Mouse (Mus musculus) embryo, embryonic 10.5 days (tissue): ENCODE measurements around the gene Ptgir.
"Not testable (repeated sequence)": the region's sequence is repeated elsewhere in the genome, so short reads cannot be mapped to it uniquely, and the experiment has no call there.

ENCODE experiments used
- DNase-seq: peaks from one replicate; pipeline ENCODE4 v3.0.0-alpha.2; 2015; ENCODE audit warnings: low spot score

The Ptgir gene

DNA sequence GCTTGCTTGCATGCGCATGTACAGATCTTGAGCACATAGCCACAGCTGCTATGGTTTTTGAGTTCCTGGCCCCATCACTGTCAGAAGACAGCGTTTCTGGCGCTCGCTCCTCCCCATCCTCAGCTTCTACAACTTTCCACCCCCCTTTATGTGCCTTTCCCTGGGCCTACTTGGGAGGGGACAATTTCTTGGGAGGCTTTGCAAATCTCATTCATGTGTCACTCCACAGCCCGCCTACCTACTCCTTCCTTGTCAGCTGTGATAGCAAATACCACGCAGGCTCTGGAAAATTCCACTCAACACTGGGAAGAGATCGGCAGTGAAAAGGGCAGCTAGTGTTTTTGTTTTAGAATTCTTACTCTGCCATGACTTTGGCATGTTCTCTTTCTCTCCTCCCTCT, 34.0 kb downstream of the Ptgir start:
- no peak for DNase-seq

DNA sequence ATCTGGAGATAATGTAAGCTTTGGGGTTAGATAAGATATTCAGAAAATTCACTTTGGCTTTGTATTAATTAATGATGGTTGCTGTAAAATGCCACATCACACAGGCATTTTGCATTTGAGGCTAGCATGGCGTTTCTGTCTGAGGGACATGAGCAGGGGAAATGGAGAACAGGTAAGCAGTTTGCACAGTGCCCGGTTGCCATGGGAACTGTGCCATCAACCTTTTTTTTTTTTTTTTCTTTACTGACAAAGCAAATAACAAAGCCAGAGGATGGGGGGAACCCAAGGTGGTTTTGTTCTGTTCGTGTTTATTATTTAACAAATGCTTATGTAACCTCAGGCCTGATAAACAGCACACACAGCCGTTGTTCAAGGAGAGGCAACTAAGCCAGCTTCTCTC, 36.6 kb downstream of the Ptgir start:
- DNase-seq, result no peak

DNA sequence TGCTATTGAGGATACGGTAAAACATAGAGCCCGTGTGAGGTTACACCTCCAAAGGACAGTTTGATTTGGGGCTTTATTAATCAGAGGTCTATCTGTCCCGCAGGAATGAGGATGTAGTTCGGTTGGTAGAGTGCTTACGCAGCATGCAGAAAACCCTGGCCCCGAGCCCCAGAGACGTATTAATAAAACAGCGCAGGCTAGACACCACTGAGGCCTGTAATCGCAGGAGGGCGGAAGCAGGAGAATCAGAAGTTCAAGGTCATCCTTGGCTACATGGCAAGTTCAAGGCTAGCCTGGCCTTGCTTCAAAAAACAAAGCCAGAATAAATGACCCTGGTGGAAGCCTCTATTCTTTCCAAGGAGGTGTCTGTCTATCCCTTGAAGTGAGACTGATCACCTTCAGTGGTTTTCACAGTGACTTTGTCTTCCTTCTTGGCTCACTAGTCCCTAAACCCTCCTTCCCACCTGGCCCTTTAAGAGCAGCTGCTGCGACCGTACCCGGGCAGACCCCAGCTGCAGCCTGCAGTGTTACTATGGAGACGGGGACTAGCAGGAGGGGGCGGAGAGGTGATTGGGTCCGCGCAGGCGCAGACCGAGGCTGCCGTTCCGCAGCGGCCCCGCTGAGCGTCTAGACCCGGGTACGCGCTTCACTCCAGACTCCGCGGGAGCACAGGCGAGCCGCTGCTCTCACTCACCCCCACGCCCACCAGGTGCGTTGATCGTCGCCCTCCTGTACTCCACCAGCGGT, 37.9 kb downstream of the Ptgir start, which contains the start of gene Pnmal2:
Pnmal2 (plus strand) TSS at position 622 of the 747 bp plus-strand sequence.
- peak; percentile 93 for DNase-seq

DNA sequence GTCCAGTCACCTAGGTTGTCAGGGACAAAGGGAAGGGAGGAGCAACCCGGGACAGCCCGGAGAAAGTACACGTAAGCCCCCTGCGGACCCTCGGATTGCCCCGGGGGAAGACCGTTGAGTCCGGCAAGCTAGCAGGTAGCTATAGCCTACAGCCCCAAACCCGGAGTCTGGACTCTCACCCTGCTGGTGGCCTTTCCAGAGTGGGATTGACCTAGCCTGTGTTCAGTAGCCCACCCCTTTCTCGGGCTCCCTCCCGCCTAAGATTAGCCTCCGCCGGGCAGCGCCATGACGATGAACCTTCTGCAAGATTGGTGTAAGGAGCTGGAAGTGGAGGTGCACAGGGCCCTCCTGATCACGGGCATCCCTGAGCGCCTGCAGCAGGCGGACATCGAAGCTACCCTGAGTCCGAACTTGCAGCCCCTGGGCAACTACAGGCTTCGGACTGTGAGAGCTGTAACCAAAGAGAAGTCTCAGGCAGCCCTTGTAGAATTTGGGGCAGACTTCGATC, 38.6 kb downstream of the Ptgir start:
- no peak for DNase-seq

DNA sequence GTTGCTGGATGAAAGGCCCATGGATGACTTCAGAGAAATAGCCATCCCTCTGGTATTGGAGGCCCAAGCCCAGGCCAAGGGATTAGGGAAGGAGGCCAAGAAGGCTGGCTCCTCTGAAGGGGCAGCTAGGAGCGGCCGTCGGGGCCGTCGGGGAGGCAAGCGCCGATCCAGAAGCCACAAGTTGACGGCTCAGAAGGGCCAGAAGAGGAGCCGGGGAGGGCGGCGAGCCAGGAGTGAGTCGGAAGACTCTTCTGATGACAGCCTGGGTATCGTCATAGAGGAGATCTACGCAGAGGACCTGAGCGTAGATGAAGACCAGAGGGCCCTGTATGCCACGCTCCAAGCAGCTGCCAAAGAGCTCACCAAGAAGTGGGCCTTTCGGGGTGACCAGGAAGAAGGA, 39.1 kb downstream of the Ptgir start:
- no peak for DNase-seq

DNA sequence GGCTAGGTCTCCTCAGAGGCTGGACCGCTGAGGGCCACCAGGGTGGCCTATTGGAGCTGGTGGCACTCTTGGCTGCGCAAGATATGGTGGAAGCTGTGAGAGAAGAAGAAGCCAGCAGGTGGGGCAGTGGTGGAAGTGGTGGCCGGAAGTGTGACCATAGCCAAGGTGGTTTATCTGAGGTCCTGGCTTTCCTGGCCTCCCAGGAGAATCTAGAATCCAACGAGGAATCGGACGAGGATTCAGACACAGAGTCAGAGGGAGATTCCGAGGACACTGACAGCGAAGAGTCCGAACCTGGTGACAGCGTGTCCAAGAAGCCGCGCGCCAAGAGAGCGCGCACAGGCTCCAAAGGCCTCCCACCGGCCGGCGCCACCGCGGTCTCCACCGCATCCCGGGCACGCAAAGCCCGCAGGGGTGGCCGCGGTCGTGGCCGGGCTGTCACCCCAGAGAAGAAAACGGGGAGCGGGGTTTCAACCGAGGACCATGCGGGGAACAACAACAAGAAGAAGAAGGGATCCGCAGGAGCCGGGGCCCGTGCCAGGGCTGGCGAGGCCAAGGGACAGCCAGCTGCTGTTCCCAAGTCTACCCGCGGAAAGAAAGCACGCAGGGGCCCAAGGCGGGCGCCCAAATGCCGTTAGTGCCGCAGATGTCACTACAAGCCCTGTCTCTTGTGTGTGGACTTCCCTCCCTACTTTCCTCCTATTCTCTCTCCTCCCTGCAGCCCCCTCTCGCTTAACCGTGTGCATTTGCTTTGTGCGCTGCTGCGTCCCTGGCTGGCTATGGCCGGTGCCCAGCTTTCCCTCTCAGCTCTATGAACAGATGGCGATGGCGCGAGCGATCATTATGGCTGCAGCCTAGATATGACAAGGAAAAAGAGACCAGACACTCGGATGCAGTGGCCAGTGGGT, 40.4 kb downstream of the Ptgir start:
- no peak for DNase-seq

DNA sequence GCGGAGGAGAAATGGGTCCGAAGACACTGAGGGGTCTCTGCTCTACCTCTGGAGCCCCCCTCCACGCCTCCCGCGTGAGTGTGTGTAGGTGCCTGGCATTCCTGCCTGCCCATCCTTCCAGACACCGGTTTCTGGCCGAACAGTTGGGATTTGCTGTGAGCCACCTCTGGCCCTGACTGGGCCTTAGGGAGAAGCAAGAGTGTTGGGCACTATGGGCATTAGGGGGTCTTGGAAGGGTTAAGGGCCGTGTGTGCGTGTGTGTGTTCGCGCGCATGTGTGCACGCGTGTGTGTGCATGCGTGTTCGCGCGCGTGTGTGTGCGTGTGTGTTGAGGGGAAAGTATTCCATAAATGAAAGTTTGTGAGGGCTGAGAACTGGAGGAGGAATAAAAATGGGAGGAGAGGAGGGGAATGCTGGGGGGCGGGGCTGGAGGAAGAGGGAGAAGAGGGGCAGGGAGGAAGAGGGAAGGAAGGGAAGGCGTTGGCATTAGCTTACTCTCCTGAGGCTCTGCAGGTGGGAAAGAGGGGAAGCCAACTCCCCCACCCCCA, 41.1 kb downstream of the Ptgir start:
- DNase-seq, result no peak

DNA sequence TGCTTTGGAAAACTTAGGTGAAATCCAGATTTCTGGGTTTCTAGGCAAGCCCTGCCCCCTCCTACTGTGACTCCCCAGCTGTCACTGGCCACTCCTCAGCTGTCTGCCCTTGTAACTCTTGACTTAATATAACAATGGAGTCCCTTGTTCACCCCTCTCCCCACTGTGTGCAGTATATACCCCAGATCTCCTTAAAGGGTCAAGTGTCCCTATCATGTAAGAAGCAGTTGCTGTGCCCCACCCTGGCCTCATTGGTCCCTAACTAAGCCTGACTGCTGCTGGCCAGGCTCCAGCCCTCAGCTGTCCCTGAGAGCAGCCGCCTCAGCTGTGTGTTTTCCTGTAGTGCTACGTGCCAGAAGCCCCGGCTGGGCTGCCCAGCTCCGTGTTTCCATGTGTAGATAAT, 41.7 kb downstream of the Ptgir start:
- DNase-seq, result no peak

DNA sequence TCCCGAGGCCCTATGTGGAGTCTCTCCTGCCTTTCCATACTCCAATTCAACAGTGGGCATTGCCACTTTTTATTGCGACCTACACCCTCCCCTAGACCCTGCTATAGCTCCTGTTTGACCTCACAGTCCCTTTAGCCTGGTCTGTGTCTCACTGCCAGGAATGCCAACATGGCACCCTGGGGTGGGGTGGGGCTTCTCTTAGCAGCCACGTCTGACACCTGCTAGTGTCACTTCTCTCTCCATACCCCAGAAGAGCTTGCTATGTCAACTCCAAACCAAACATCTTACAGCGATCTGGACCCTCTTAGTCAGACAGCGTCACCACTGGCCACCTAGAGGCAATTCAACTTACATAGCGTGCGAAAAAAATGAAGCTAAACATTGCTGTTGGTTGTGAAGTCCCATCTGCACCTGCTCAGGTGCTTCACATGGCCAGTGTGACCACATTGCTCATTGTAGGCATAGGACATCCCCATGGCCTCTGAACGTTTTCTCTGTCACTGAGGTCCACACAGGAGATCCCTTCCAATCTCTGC, 42.7 kb downstream of the Ptgir start:
- no peak for DNase-seq

DNA sequence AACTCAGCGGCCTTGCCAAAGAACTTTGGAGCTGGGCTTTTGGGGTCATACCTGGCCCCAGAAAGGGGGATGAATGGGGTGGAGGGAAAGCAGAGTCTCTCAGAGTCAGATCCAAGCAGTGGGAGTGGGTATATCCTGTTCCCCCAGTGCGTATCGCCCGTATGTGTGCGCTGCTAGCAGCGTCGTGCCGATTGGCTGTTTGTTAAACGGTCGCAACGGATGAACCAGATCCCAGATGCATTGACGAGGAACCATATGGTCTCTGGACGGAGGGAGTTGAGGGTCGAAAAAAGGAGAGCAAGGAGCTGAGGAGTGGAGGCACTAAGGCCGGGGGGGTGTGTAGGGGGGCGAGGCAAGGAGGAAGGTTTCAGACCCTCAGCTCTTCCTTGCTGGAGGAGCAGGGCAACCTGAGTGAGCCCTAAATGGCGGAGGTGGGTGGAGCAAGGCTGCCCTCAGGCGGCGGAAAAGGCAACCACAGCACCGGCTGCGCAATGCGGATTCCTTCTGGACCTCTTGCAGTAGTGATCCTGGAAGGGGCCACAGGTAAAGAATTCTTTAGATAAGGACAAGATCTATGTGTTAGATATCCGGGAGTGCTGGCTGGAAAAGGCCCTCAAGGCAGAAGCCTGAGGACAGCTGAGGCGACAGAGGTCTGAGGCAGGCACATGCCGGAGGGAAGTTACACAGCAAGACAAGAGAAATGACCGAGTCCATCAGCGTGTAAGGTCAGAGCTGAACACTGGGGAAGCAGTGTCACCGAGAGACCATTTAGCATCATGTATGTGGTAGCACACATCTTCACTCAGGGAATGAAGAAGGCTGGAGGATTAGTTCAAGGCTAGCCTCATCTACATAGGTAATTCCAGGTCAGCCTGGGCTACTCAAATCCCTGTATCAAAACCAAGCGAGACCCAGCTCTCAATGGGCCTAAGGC, 43.9 kb downstream of the Ptgir start:
- peak; percentile 88 for DNase-seq

DNA sequence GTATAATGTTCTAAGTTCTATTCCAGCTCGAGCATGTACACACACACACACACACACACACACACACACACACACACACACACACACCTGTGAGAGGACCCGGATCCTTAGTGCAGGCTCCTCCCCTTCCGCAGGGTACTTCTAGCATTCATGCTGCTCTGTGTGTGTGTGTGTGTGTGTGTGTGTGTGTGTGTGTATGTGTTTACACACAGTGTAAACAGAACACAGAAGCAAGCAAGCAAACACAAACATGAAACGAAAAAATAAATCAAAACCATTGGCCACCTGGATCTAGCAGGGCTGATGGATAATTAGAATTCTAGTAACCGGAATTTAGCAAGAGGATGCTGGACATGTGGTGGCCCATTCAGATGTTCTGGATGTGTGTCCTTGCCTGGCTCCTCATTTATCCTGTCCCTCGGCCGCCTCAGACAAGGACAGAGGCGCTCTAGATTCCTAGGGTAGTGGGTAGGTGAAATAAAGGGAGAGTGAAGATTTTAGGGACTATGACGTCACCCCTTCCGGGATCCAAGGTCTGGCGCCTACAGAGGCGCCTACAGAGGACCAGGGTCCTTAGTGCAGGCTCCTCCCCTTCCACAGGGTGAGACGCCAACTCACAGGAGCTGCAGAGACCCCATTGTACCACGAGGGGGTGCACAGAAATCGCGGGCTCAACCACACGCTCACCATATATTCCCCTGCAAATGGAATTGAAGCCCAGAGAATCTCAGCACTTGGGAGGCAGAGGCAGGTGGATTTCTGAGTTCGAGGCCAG, 44.8 kb downstream of the Ptgir start:
- DNase-seq, result peak; percentile 92

DNA sequence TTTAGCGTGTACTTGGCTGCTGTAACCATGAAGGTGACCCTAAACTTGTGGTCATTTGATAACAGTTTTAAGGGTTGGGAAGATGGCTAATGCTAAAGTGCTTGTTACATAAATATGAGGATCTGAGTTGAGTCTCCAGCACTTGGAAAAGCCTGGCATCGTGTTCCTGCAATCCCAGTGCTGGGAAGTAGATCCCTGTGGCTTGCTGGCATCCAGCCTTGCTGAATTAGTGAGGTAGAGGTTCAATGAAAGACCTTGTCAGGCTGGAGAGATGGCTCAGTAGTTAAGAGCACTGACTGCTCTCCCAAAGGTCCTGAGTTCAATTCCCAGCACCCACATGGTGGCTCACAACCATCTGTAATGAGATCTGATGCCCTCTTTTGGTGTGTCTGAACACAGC, 47.5 kb downstream of the Ptgir start:
- DNase-seq, result not testable (repeated sequence)

DNA sequence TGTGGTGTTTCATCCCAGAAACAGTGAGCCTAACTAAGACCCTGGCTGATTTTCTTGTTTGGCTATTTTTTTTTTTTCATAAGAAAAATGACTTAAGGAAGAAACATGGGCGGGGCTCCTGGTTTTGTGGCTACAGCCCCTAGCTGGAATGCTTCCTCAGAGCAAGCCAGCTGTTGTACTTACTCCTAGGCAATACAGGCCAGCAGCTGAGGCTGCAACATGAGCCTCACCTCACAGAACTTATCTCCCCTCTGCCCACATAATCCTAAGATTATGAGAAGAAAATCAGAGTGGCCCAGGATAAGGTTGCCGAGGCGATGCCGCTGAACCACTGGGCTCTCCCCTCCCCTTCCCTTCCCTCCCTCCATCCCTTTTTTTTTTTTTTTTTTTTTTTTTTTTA, 49.4 kb downstream of the Ptgir start:
- no peak for DNase-seq

DNA sequence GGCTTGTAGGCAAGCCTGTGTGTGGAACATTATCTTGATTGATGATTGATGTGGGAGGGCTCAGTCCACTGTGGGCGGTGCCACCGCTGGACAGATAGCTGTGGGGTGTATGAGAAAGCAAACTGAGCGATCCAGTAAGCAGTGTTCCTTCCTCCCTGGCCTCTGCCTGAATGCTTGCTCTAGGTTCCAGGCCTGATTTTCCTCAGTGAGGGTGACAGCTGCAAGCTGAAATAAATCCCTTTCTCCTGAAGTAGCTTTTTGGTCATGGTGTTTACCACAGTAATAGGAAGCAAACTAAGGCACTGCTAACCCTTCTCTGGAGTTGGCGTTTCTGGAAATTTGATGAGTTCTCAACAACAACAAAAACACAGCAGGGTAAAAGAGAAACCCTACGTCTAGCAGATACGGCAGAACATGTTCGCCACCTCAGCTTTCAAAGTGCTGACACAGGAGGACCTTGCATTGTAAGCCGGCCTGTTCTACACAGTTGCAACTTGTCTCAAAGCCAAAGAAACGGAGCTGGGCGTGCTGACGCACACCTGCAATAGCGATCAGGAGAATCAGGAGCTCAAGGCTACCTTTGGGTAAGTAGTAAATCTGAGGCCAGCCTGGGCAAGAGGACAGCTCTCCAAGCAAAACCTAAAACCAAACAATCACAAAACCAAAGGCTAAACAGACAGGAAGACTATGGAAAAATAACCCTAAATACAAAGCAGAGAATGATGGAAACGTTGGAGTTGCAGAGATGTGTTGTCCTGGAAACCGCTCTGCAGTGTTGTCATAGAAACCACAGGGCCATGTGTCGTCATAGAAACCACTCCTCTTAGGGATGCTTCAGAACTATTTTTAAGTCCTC, 50.3 kb downstream of the Ptgir start:
- peak; percentile 62 for DNase-seq

DNA sequence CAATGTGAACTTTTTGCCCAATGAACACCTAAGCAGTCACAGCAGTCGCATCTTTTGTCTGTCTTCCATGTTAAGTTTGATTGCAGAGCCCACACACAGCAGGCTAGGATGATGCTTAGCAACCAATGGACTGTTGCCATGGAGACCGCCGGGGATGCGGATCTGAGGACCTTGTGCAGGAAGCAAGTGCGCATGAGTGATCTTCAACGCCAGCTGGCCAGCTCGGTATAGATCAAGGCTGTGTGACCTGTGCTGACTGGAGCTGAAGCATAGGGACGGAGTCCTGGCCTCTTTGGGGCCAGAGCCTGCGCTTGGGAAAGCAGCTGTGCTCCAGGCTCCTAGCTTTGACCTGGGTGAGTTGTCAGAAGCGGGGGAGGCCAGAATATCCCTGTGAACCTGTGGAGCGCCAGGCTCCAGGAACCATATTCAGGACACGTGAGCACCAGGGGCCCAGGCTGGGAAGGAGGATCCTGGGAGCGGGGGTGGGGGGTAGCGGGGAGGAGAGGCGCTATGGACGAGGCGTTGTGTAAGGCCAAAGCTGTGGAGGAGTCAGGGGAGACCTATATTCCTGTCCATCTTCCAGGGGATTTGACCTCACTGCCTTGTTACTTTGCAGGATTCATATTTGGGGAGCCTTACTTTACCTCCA, 53.4 kb downstream of the Ptgir start, which contains the start of gene Pnmal1:
Pnmal1 (plus strand) TSS at position 141 of the 649 bp plus-strand sequence.
- DNase-seq, result peak; percentile 95
